Mouse (Mus musculus) myocyte (in vitro differentiated cells): ENCODE measurements around the gene Abhd12b.

Source experiments
- CEBPB ChIP-seq: IDR thresholded peaks from 2 replicates; pipeline ENCODE4 v1.6.1; 2011; ENCODE audit warnings: mild to moderate bottlenecking, moderate library complexity; ENCODE audit not compliant: poor library complexity, insufficient read depth, severe bottlenecking
- E2F4 ChIP-seq: IDR thresholded peaks from one replicate; pipeline ENCODE4 v1.6.1; 2011; ENCODE audit warnings: mild to moderate bottlenecking, control low read depth, moderate library complexity; ENCODE audit not compliant: insufficient read depth
- MAX ChIP-seq: IDR thresholded peaks from one replicate; pipeline ENCODE4 v1.6.1; 2011; ENCODE audit warnings: low read depth, mild to moderate bottlenecking, control low read depth
- MYOD1 ChIP-seq, 3 experiments: IDR thresholded peaks; one replicate each; pipeline ENCODE4 v1.6.1; 2011; ENCODE audit warnings: control low read depth in 2 of 3, low read depth in 2 of 3, mild to moderate bottlenecking in 2 of 3, moderate library complexity in 1 of 3; ENCODE audit not compliant: insufficient read length in 2 of 3, control insufficient read depth in 1 of 3
- POLR2A ChIP-seq: IDR thresholded peaks from one replicate; pipeline ENCODE4 v1.6.1; 2011; ENCODE audit warnings: low read depth, mild to moderate bottlenecking, control low read depth, moderate library complexity; ENCODE audit not compliant: insufficient read length
- POLR2AphosphoS2 ChIP-seq: IDR thresholded peaks from one replicate; pipeline ENCODE4 v1.6.1; 2011; ENCODE audit warnings: low read depth, control low read depth; ENCODE audit not compliant: insufficient read length
- REST ChIP-seq: IDR thresholded peaks from one replicate; pipeline ENCODE4 v1.6.1; 2011; ENCODE audit warnings: mild to moderate bottlenecking, control low read depth, moderate library complexity; ENCODE audit not compliant: insufficient read depth, insufficient read length
- TCF12 ChIP-seq: IDR thresholded peaks from one replicate; pipeline ENCODE4 v1.6.1; 2011; ENCODE audit warnings: mild to moderate bottlenecking, control low read depth; ENCODE audit not compliant: poor library complexity, insufficient read depth, severe bottlenecking
- USF1 ChIP-seq: IDR thresholded peaks from one replicate; pipeline ENCODE4 v1.6.1; 2011; ENCODE audit warnings: low read depth, mild to moderate bottlenecking, control low read depth, moderate library complexity

DNA sequence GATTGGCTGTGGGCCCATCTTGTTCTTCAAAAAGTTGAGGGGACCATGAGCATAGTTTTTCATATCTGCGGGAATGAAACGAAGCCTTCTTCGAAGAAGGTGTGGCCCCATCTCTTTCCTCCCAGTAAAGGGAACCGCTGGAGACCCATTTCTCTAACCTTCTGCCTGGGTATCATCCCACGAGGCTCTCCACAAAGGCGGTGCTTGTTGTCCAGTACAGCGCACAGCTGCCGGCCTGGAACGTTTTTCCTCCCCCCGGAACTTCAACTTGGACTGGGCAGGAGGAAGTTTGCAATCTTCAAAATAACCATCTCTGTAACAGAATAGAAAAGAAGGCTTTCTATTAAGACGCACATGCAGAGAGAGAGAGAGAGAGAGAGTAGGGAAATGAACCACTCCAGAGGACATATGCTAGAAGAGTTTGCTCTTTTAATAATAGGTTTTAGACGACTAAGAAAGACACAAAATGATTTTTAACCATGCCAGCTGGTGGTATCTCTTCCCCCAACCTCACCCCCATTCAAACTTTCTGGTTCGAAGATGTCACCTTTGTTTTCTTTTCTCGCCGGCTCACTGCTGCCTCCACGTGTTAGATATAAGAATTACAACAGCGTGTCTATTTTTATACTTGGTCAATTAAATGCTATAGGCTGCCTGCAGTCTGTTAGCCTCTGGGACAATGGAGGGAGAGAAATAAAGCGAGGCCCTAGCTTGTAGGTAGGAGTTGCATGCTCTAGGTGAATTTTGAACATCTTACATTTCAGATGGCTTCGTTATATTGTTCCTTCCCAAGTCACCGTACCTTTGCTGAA is 9.1 kb upstream of the Abhd12b start:
- TF ChIP-seq POLR2A (no peak), MYOD1 (IDR thresholded peaks at IDR 0.05; ENCODE audit: control insufficient read depth in 1 of 3, insufficient read length in 2 of 3, low read depth in 2 of 3) (no peak), USF1 (no peak), CEBPB (no peak), E2F4 (no peak), POLR2AphosphoS2 (no peak), MAX (no peak), TCF12 (no peak), REST (no peak)
